Mouse (Mus musculus): ENCODE measurements around the gene Aspscr1. TPM values are rescaled to one million over a fixed set of nuclear protein-coding genes. Genes with fewer than 3 reads are reported as not detected.

Gene Aspscr1
- 37.1 and 48.8 TPM in 2 replicates for total RNA-seq (2017)

GRCm38 (mm10) chr11:120672687-120673593, at the start of gene Aspscr1:
TSS of gene Aspscr1 (plus strand) at chr11:120672973.
- peak; percentile 86 to 90 for ATAC-seq (replicated peaks in 1 of 2; ENCODE audit: insufficient read depth in 1 of 2, low FRiP score in 2 of 2, low TSS enrichment in 1 of 2, low read depth in 1 of 2, poor library complexity in 2 of 2, severe bottlenecking in 2 of 2)

GRCm38 (mm10) chr11:120623961-120624679, 48.7 kb upstream of the Aspscr1 start:
- 0 out of 4 replicates have a peak, but pooled peaks of 1 of the 2 experiments have one; percentile 23 for ATAC-seq (replicated peaks in 1 of 2; ENCODE audit: insufficient read depth in 1 of 2, low FRiP score in 2 of 2, low TSS enrichment in 1 of 2, low read depth in 1 of 2, poor library complexity in 2 of 2, severe bottlenecking in 2 of 2)

GRCm38 (mm10) chr11:120624680-120625111, 48.1 kb upstream of the Aspscr1 start:
- peak; percentile 23 to 40; a peak in 2 of 4 replicates for ATAC-seq (replicated peaks in 1 of 2; ENCODE audit: insufficient read depth in 1 of 2, low FRiP score in 2 of 2, low TSS enrichment in 1 of 2, low read depth in 1 of 2, poor library complexity in 2 of 2, severe bottlenecking in 2 of 2)

- no peak for ATAC-seq (replicated peaks in 1 of 2; ENCODE audit: insufficient read depth in 1 of 2, low FRiP score in 2 of 2, low TSS enrichment in 1 of 2, low read depth in 1 of 2, poor library complexity in 2 of 2, severe bottlenecking in 2 of 2)
Observed at GRCm38 (mm10) chr11:120625152-120625775, 47.5 kb upstream of the Aspscr1 start, which contains the start of gene Sirt7. TSS of gene Sirt7 (minus strand) at chr11:120625240.

- no peak for ATAC-seq (replicated peaks in 1 of 2; ENCODE audit: insufficient read depth in 1 of 2, low FRiP score in 2 of 2, low TSS enrichment in 1 of 2, low read depth in 1 of 2, poor library complexity in 2 of 2, severe bottlenecking in 2 of 2)
Observed at GRCm38 (mm10) chr11:120626785-120627467, 45.8 kb upstream of the Aspscr1 start.

GRCm38 (mm10) chr11:120627468-120628300, 45.1 kb upstream of the Aspscr1 start:
- peak; percentile 53 to 60 for ATAC-seq (replicated peaks in 1 of 2; ENCODE audit: insufficient read depth in 1 of 2, low FRiP score in 2 of 2, low TSS enrichment in 1 of 2, low read depth in 1 of 2, poor library complexity in 2 of 2, severe bottlenecking in 2 of 2)

- no peak for ATAC-seq (replicated peaks in 1 of 2; ENCODE audit: insufficient read depth in 1 of 2, low FRiP score in 2 of 2, low TSS enrichment in 1 of 2, low read depth in 1 of 2, poor library complexity in 2 of 2, severe bottlenecking in 2 of 2)
Observed at GRCm38 (mm10) chr11:120628601-120629340, 44.0 kb upstream of the Aspscr1 start.

GRCm38 (mm10) chr11:120629341-120629730, 43.4 kb upstream of the Aspscr1 start:
- ATAC-seq (replicated peaks in 1 of 2; ENCODE audit: insufficient read depth in 1 of 2, low FRiP score in 2 of 2, low TSS enrichment in 1 of 2, low read depth in 1 of 2, poor library complexity in 2 of 2, severe bottlenecking in 2 of 2) = peak in 1 of 2 experiments; percentile 43; a peak in 2 of 4 replicates

GRCm38 (mm10) chr11:120629911-120630310, 42.9 kb upstream of the Aspscr1 start:
- no peak for ATAC-seq (replicated peaks in 1 of 2; ENCODE audit: insufficient read depth in 1 of 2, low FRiP score in 2 of 2, low TSS enrichment in 1 of 2, low read depth in 1 of 2, poor library complexity in 2 of 2, severe bottlenecking in 2 of 2)

GRCm38 (mm10) chr11:120630401-120630871, 42.3 kb upstream of the Aspscr1 start:
- peak in 1 of 2 experiments; percentile 36; a peak in 2 of 4 replicates for ATAC-seq (replicated peaks in 1 of 2; ENCODE audit: insufficient read depth in 1 of 2, low FRiP score in 2 of 2, low TSS enrichment in 1 of 2, low read depth in 1 of 2, poor library complexity in 2 of 2, severe bottlenecking in 2 of 2)

GRCm38 (mm10) chr11:120630881-120631725, 41.7 kb upstream of the Aspscr1 start:
- ATAC-seq (replicated peaks in 1 of 2; ENCODE audit: insufficient read depth in 1 of 2, low FRiP score in 2 of 2, low TSS enrichment in 1 of 2, low read depth in 1 of 2, poor library complexity in 2 of 2, severe bottlenecking in 2 of 2) = no peak

- ATAC-seq (replicated peaks in 1 of 2; ENCODE audit: insufficient read depth in 1 of 2, low FRiP score in 2 of 2, low TSS enrichment in 1 of 2, low read depth in 1 of 2, poor library complexity in 2 of 2, severe bottlenecking in 2 of 2) = no peak
Observed at GRCm38 (mm10) chr11:120631726-120632448, 40.9 kb upstream of the Aspscr1 start.

- ATAC-seq (replicated peaks in 1 of 2; ENCODE audit: insufficient read depth in 1 of 2, low FRiP score in 2 of 2, low TSS enrichment in 1 of 2, low read depth in 1 of 2, poor library complexity in 2 of 2, severe bottlenecking in 2 of 2) = peak; percentile 33 to 46; a peak in 3 of 4 replicates
Observed at GRCm38 (mm10) chr11:120632559-120633519, 39.9 kb upstream of the Aspscr1 start.
